14 mouse cellular contexts compared by ENCODE assay signal in the genomic region with DNA sequence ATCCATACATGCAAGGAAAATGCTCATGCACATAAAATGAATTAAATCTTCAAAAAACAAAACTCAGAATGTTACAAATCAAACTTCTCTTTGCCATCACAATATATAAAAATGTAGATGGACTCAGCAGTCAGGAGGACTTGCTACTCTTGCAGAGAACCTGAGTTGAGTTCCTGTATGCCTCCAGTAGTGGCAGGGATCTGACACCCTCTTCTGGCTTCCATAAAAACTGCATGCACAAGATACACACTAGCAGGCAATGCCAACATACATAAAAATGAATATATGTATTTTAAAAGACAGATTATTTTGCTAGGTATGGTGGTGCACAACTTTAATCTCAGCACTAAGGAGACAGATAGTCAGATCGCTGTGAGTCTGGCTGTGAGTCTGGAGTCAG. TPM values are rescaled to one million over a fixed set of nuclear protein-coding genes. Genes with fewer than 3 reads are reported as not detected.
A peak's percentile ranks its signal among the peaks of the same experiment; 100 is the strongest.
DNase-seq lines count a peak whose midpoint lies in the region; ATAC-seq and TF ChIP-seq lines count a peak whose summit lies in the region.
"Had no signal": no experiment of that assay in that cellular context is flagged by ENCODE, and none has a peak within 500 bp of the region (broad histone marks: within the 10 kb centered on the region; RNA-seq: fewer than 3 reads in every experiment).

No protein-coding gene starts in this region.

- WGBS in forebrain, postnatal 0 days, result 96% methylated on average over 1 of the region's 1 CpGs
- WGBS in forebrain, embryonic 16.5 days, result 97% methylated on average over 1 of the region's 1 CpGs
- 97% methylated on average over 1 of the region's 1 CpGs for WGBS in kidney, postnatal 0 days
- WGBS in kidney, embryonic 15.5 days, result 100% methylated on average over 1 of the region's 1 CpGs
- 99% methylated on average over 1 of the region's 1 CpGs for WGBS in embryonic facial prominence, embryonic 10.5 days

- no peaks in the 10 kb centered on the region for H3K9me3 ChIP-seq in forebrain, postnatal 0 days (ENCODE audit: low read length)
- H3K9me3 ChIP-seq in forebrain, embryonic 16.5 days (ENCODE audit: control insufficient read depth, low read length), result no peaks in the 10 kb centered on the region
- H3K9me3 ChIP-seq in kidney, postnatal 0 days (replicated peaks; ENCODE audit: low read length), result no peaks in the 10 kb centered on the region
- H3K9me3 ChIP-seq in kidney, embryonic 15.5 days (replicated peaks), result 0 out of 2 replicates have a peak, but pooled peaks cover 5% of the 10 kb centered on the region
- peaks cover 10% of the 10 kb centered on the region for H3K9me3 ChIP-seq in embryonic facial prominence, embryonic 10.5 days

- H3K27me3 ChIP-seq in forebrain, postnatal 0 days (ENCODE audit: insufficient read depth, low read length), result no peaks in the 10 kb centered on the region
- no peaks in the 10 kb centered on the region for H3K27me3 ChIP-seq in forebrain, embryonic 16.5 days (replicated peaks; ENCODE audit: control insufficient read depth, insufficient read depth, low read length)
- H3K27me3 ChIP-seq in kidney, postnatal 0 days (ENCODE audit: insufficient read depth, low read length), result no peaks in the 10 kb centered on the region
- no peaks in the 10 kb centered on the region for H3K27me3 ChIP-seq in kidney, embryonic 15.5 days
- H3K27me3 ChIP-seq in embryonic facial prominence, embryonic 10.5 days (replicated peaks; ENCODE audit: low read depth, poor library complexity, severe bottlenecking), result no peaks in the 10 kb centered on the region
- H3K27me3 ChIP-seq: limb, embryonic 13.5 days had no signal

- no peak overlapping the region for H3K9ac ChIP-seq in forebrain, postnatal 0 days
- H3K9ac ChIP-seq in forebrain, embryonic 16.5 days (replicated peaks; ENCODE audit: low read depth, low read length), result no peak overlapping the region
- no peak overlapping the region for H3K9ac ChIP-seq in kidney, postnatal 0 days (ENCODE audit: low read depth, low read length)
- no peak overlapping the region for H3K9ac ChIP-seq in kidney, embryonic 15.5 days
- H3K9ac ChIP-seq: limb, embryonic 13.5 days had no signal

- TF ChIP-seq CTCF in forebrain, postnatal 0 days (IDR thresholded peaks at IDR 0.05; ENCODE audit: low read depth), result peak; percentile 37; the same call in 1 of the 2 replicates
- TF ChIP-seq CTCF in kidney, postnatal 0 days (IDR thresholded peaks at IDR 0.05; ENCODE audit: low read depth), result peak; percentile 34; the same call in 1 of the 2 replicates

- H3K27ac ChIP-seq in forebrain, postnatal 0 days (ENCODE audit: low read depth, low read length), result no peak overlapping the region
- H3K27ac ChIP-seq in forebrain, embryonic 16.5 days (ENCODE audit: low read length), result no peak overlapping the region
- no peak overlapping the region for H3K27ac ChIP-seq in kidney, postnatal 0 days
- no peak overlapping the region for H3K27ac ChIP-seq in kidney, embryonic 15.5 days
- H3K27ac ChIP-seq in embryonic facial prominence, embryonic 10.5 days (replicated peaks), result no peak overlapping the region
- H3K27ac ChIP-seq: limb, embryonic 13.5 days had no signal

- no peaks in the 10 kb centered on the region for H3K4me1 ChIP-seq in forebrain, postnatal 0 days (ENCODE audit: insufficient read depth)
- no peaks in the 10 kb centered on the region; the same call in 1 of the 2 replicates for H3K4me1 ChIP-seq in forebrain, embryonic 16.5 days (replicated peaks; ENCODE audit: control insufficient read depth, insufficient read depth, low read length)
- H3K4me1 ChIP-seq in kidney, postnatal 0 days (replicated peaks; ENCODE audit: insufficient read depth, low read length), result no peaks in the 10 kb centered on the region
- H3K4me1 ChIP-seq in kidney, embryonic 15.5 days, result no peaks in the 10 kb centered on the region
- H3K4me1 ChIP-seq in embryonic facial prominence, embryonic 10.5 days, result no peaks in the 10 kb centered on the region
- H3K4me1 ChIP-seq: limb, embryonic 13.5 days had no signal

- H3K36me3 ChIP-seq in forebrain, postnatal 0 days (ENCODE audit: insufficient read depth), result 0 out of 2 replicates have a peak, but pooled peaks cover 3% of the 10 kb centered on the region
- H3K36me3 ChIP-seq in forebrain, embryonic 16.5 days (ENCODE audit: control insufficient read depth, insufficient read depth), result no peaks in the 10 kb centered on the region
- 0 out of 2 replicates have a peak, but pooled peaks cover 11% of the 10 kb centered on the region for H3K36me3 ChIP-seq in kidney, postnatal 0 days (ENCODE audit: insufficient read depth, low read length)
- peaks cover 42% of the 10 kb centered on the region for H3K36me3 ChIP-seq in kidney, embryonic 15.5 days
- peaks cover 59% of the 10 kb centered on the region for H3K36me3 ChIP-seq in embryonic facial prominence, embryonic 10.5 days (replicated peaks)

- no peak for ATAC-seq in forebrain, postnatal 0 days
- no peak for ATAC-seq in forebrain, embryonic 16.5 days
- no peak for ATAC-seq in kidney, postnatal 0 days (replicated peaks; ENCODE audit: low FRiP score, low read depth)
- ATAC-seq in kidney, embryonic 15.5 days (replicated peaks; ENCODE audit: low FRiP score), result no peak
- ATAC-seq: inflammation-experienced regulatory T-cells, adult 6 months; midbrain, embryonic 16.5 days had no signal

- no peak overlapping the region for H3K4me3 ChIP-seq in forebrain, postnatal 0 days (ENCODE audit: low read depth, low read length)
- H3K4me3 ChIP-seq in forebrain, embryonic 16.5 days (replicated peaks; ENCODE audit: low read length), result no peak overlapping the region
- H3K4me3 ChIP-seq in kidney, postnatal 0 days (replicated peaks; ENCODE audit: low read depth, low read length), result no peak overlapping the region
- no peak overlapping the region for H3K4me3 ChIP-seq in kidney, embryonic 15.5 days (replicated peaks)
- no peak overlapping the region for H3K4me3 ChIP-seq in embryonic facial prominence, embryonic 10.5 days
- H3K4me3 ChIP-seq: limb, embryonic 13.5 days had no signal

- no peak for DNase-seq in forebrain, postnatal 0 days
- no peak for DNase-seq in kidney, postnatal 0 days (ENCODE audit: low spot score)
- peak; percentile 57 for DNase-seq in 416B (ENCODE audit: low read depth)
- DNase-seq in c-Kit-positive CD71-positive TER-119-positive erythroid progenitor cells, embryonic 14.5 days (ENCODE audit: low spot score), result peak; percentile 27
- DNase-seq in embryonic facial prominence, embryonic 10.5 days (ENCODE audit: low spot score), result no peak
- DNase-seq in yolk sac, embryonic 10.5 days (ENCODE audit: low spot score), result no peak
- DNase-seq: B cell, adult 2 months; cerebellum, adult 8-10 months; thymus, postnatal 25 days had no signal

- H3K4me2 ChIP-seq in forebrain, postnatal 0 days (ENCODE audit: low read depth), result no peak overlapping the region
- H3K4me2 ChIP-seq in forebrain, embryonic 16.5 days (ENCODE audit: low read length), result no peak overlapping the region
- H3K4me2 ChIP-seq in kidney, postnatal 0 days (ENCODE audit: low read length), result no peak overlapping the region
- H3K4me2 ChIP-seq in kidney, embryonic 15.5 days, result no peak overlapping the region
- H3K4me2 ChIP-seq: limb, embryonic 13.5 days had no signal

RNA-seq across cellular contexts. Expression of a gene that starts 45.3 kb away (rescaled TPM):
- total RNA-seq in forebrain, postnatal 0 days (2014; rRNA removed), result 42.5 and 59.6 TPM in 2 replicates
- 18.5 and 31.4 TPM in 2 replicates for polyA plus RNA-seq in forebrain, postnatal 0 days (2015; fragmentation: Nextera tagmentation; extraction: Ambion mirVana)
- 47.4 and 49.0 TPM in 2 replicates for polyA plus RNA-seq in forebrain, embryonic 16.5 days (2015; fragmentation: Nextera tagmentation; extraction: Ambion mirVana)
- 28.8 and 29.9 TPM in 2 replicates for polyA plus RNA-seq in kidney, postnatal 0 days (2015; fragmentation: Nextera tagmentation; extraction: Ambion mirVana)
- 34.1 and 35.1 TPM in 2 replicates for polyA plus RNA-seq in kidney, embryonic 15.5 days (2015; fragmentation: Nextera tagmentation; extraction: Ambion mirVana)
- polyA plus RNA-seq in embryonic facial prominence, embryonic 10.5 days (2016; fragmentation: Nextera tagmentation; extraction: Ambion mirVana), result 32.3 and 32.4 TPM in 2 replicates

Comparison
In these comparisons a context has a peak if more than half of its experiments do, and no peak if none do; other contexts are left out.
1. DNase-seq: peak in 416B (single experiment) and c-Kit-positive CD71-positive TER-119-positive erythroid progenitor cells, embryonic 14.5 days (single experiment); none in forebrain, postnatal 0 days (single experiment), kidney, postnatal 0 days (single experiment), embryonic facial prominence, embryonic 10.5 days (single experiment) and yolk sac, embryonic 10.5 days (single experiment).